Mouse (Mus musculus) frontal cortex, postnatal 25 days (tissue): ENCODE data around the gene Tgfb1.

Source experiments
- DNase-seq, 2 experiments: peaks; one replicate each; pipeline ENCODE4 v3.0.0; 2022; ENCODE audit warnings: low spot score in 2 of 2

Tgfb1 gene

GRCm38 (mm10) chr7:25686680-25687531, at the start of gene Tgfb1:
Tgfb1 (plus strand) TSS chr7:25687002.
- DNase-seq, result no peak

GRCm38 (mm10) chr7:25637099-25637498, 49.7 kb upstream of the Tgfb1 start:
- DNase-seq, result no peak

- no peak for DNase-seq
These were observed 47.0 kb upstream of the Tgfb1 start for GRCm38 (mm10) chr7:25639754-25640153.

- no peak for DNase-seq
These were observed 42.7 kb upstream of the Tgfb1 start for GRCm38 (mm10) chr7:25644136-25644535.

GRCm38 (mm10) chr7:25644631-25645030, 42.2 kb upstream of the Tgfb1 start:
- DNase-seq, result no peak

- DNase-seq, result no peak
These were observed 41.7 kb upstream of the Tgfb1 start for GRCm38 (mm10) chr7:25645074-25645473.

- DNase-seq, result no peak
These were observed 39.2 kb upstream of the Tgfb1 start for GRCm38 (mm10) chr7:25647574-25648123.

- no peak for DNase-seq
These were observed 37.0 kb upstream of the Tgfb1 start for GRCm38 (mm10) chr7:25649839-25650238.

GRCm38 (mm10) chr7:25651281-25651680, 35.5 kb upstream of the Tgfb1 start:
- DNase-seq, result no peak

- no peak for DNase-seq
These were observed 34.5 kb upstream of the Tgfb1 start for GRCm38 (mm10) chr7:25652244-25652759.

GRCm38 (mm10) chr7:25655601-25656428, 31.0 kb upstream of the Tgfb1 start:
- no peak for DNase-seq

GRCm38 (mm10) chr7:25657785-25658184, 29.0 kb upstream of the Tgfb1 start:
- no peak for DNase-seq

GRCm38 (mm10) chr7:25658657-25659472, 27.9 kb upstream of the Tgfb1 start, which contains the start of the genes Bckdha and Exosc5:
Bckdha (minus strand) TSS chr7:25658981.
Exosc5 (plus strand) TSS chr7:25659164.
- DNase-seq, result peak; percentile 99

- no peak for DNase-seq
These were observed 20.4 kb upstream of the Tgfb1 start for GRCm38 (mm10) chr7:25666381-25666780.

GRCm38 (mm10) chr7:25669158-25669557, 17.6 kb upstream of the Tgfb1 start:
- no peak for DNase-seq

- DNase-seq, result no peak
These were observed 17.2 kb upstream of the Tgfb1 start for GRCm38 (mm10) chr7:25669631-25670030.

- no peak for DNase-seq
These were observed 16.7 kb upstream of the Tgfb1 start for GRCm38 (mm10) chr7:25670096-25670495.

- DNase-seq, result no peak
These were observed 15.1 kb upstream of the Tgfb1 start for GRCm38 (mm10) chr7:25671686-25672085.

- no peak for DNase-seq
These were observed 14.4 kb upstream of the Tgfb1 start for GRCm38 (mm10) chr7:25672442-25672841.

- no peak for DNase-seq
These were observed 12.5 kb upstream of the Tgfb1 start for GRCm38 (mm10) chr7:25674297-25674696.

- DNase-seq, result no peak
These were observed 12.0 kb upstream of the Tgfb1 start, which contains the start of gene Tmem91 for GRCm38 (mm10) chr7:25674719-25675300. Tmem91 (minus strand) TSS chr7:25675166.
